Mouse (Mus musculus) CH12.LX (cell line): ENCODE data around the gene Cdc34. TPM values are rescaled to one million over a fixed set of nuclear protein-coding genes. Genes with fewer than 3 reads are reported as not detected.

Experiments used
- DNase-seq: peaks from one replicate; pipeline ENCODE4 v3.0.0-alpha.2; 2013; ENCODE audit errors: extremely low read depth
- H3K27ac ChIP-seq: 2 replicates; pipeline ENCODE4 v1.5.1; 2012; ENCODE audit warnings: low read depth, mild to moderate bottlenecking, control low read depth, moderate library complexity; ENCODE audit not compliant: insufficient read depth
- H3K27me3 ChIP-seq: replicated peaks from 2 replicates; pipeline ENCODE3; 2012; ENCODE audit warnings: inconsistent platforms
- H3K36me3 ChIP-seq, 2 experiments: replicated peaks in 1 of 2; 2 replicates each; pipeline versions ENCODE3 to v1.6.1; 2012; ENCODE audit warnings: inconsistent platforms in 1 of 2, low read length in 1 of 2, mild to moderate bottlenecking in 1 of 2, mixed read lengths in 1 of 2, moderate library complexity in 1 of 2; ENCODE audit not compliant: control insufficient read depth in 1 of 2, insufficient read depth in 1 of 2
- H3K4me1 ChIP-seq, 2 experiments: 2 replicates each; pipeline ENCODE4 v1.6.1; 2012; ENCODE audit warnings: inconsistent platforms in 1 of 2, moderate library complexity in 1 of 2; ENCODE audit not compliant: insufficient read depth in 2 of 2, control insufficient read depth in 1 of 2
- H3K4me2 ChIP-seq: 2 replicates; pipeline ENCODE4 v1.6.1; 2012; ENCODE audit warnings: low read depth, mild to moderate bottlenecking, control low read depth; ENCODE audit not compliant: poor library complexity, insufficient read depth, severe bottlenecking
- H3K4me3 ChIP-seq, 3 experiments: fragments of 150-350 bp in 1 of 3; sonication (generic) in 1 of 3; replicated peaks in 1 of 3; 2 replicates each; pipeline versions ENCODE3 to v1.5.1; 2011 to 2012; ENCODE audit warnings: low read depth in 2 of 3, low read length in 2 of 3, mild to moderate bottlenecking in 2 of 3, moderate library complexity in 2 of 3, control low read depth in 1 of 3, improper control_type of control experiment in 1 of 3, inconsistent platforms in 1 of 3, mixed read lengths in 1 of 3; ENCODE audit not compliant: poor library complexity in 1 of 3
- H3K79me2 ChIP-seq: replicated peaks from 2 replicates; pipeline ENCODE4 v1.6.1; 2012; ENCODE audit warnings: mild to moderate bottlenecking, moderate library complexity; ENCODE audit not compliant: control insufficient read depth, poor library complexity, insufficient read depth, severe bottlenecking; ENCODE audit errors: extremely low read depth
- H3K9ac ChIP-seq: 2 replicates; pipeline ENCODE4 v1.6.1; 2012; ENCODE audit warnings: low read depth, mild to moderate bottlenecking, control low read depth, moderate library complexity; ENCODE audit not compliant: insufficient read depth
- H3K9me3 ChIP-seq: replicated peaks from 2 replicates; pipeline ENCODE3; 2012; ENCODE audit warnings: low read length, inconsistent platforms, mixed read lengths
- BHLHE40 ChIP-seq: IDR thresholded peaks from 2 replicates; pipeline ENCODE4 v1.6.1; 2011; ENCODE audit warnings: mild to moderate bottlenecking, low read depth, low read length, improper control_type of control experiment
- CHD1 ChIP-seq: IDR thresholded peaks from 2 replicates; pipeline ENCODE4 v1.6.1; 2012; ENCODE audit warnings: low read depth, low read length, improper control_type of control experiment, inconsistent platforms
- CHD2 ChIP-seq: IDR thresholded peaks from 2 replicates; pipeline ENCODE4 v1.6.1; 2011; ENCODE audit warnings: low read length, improper control_type of control experiment
- CTCF ChIP-seq, 2 experiments: IDR thresholded peaks in 1 of 2; conservative IDR thresholded peaks in 1 of 2; 2 replicates each; pipeline ENCODE4 v1.5.1; 2011 to 2012; ENCODE audit warnings: low read depth in 2 of 2, low read length in 2 of 2, improper control_type of control experiment in 1 of 2, inconsistent platforms in 1 of 2, mild to moderate bottlenecking in 1 of 2, moderate library complexity in 1 of 2
- E2F4 ChIP-seq: IDR thresholded peaks from 2 replicates; pipeline ENCODE4 v1.6.1; 2011; ENCODE audit warnings: low read depth, low read length, improper control_type of control experiment; ENCODE audit not compliant: insufficient replicate concordance
- ELF1 ChIP-seq: IDR thresholded peaks from 2 replicates; pipeline ENCODE4 v1.6.1; 2014; ENCODE audit warnings: low read depth, mild to moderate bottlenecking, inconsistent platforms, low read length, improper control_type of control experiment
- EP300 ChIP-seq: IDR thresholded peaks from 2 replicates; pipeline ENCODE4 v1.6.1; 2011; ENCODE audit warnings: low read length, improper control_type of control experiment
- ETS1 ChIP-seq: conservative IDR thresholded peaks from 2 replicates; pipeline ENCODE4 v1.6.1; 2012; ENCODE audit warnings: low read depth, mild to moderate bottlenecking, inconsistent platforms, low read length, improper control_type of control experiment, moderate library complexity
- GABPA ChIP-seq: IDR thresholded peaks from 2 replicates; pipeline ENCODE4 v1.6.1; 2012; ENCODE audit warnings: low read depth, low read length, improper control_type of control experiment, inconsistent platforms; ENCODE audit not compliant: insufficient replicate concordance
- HCFC1 ChIP-seq: IDR thresholded peaks from 2 replicates; pipeline ENCODE4 v1.6.1; 2012; ENCODE audit warnings: low read depth, mild to moderate bottlenecking, inconsistent platforms, low read length, improper control_type of control experiment
- IRF4 ChIP-seq: IDR thresholded peaks from 2 replicates; pipeline ENCODE4 v1.6.1; 2014; ENCODE audit warnings: low read depth, mild to moderate bottlenecking, inconsistent platforms, low read length, improper control_type of control experiment
- JUN ChIP-seq: IDR thresholded peaks from 2 replicates; pipeline ENCODE4 v1.6.1; 2011; ENCODE audit warnings: low read depth, mild to moderate bottlenecking, low read length, improper control_type of control experiment, moderate library complexity; ENCODE audit not compliant: insufficient read depth
- JUND ChIP-seq: conservative IDR thresholded peaks from 2 replicates; pipeline ENCODE4 v1.6.1; 2011; ENCODE audit warnings: low read depth, low read length, improper control_type of control experiment
- KAT2A ChIP-seq: IDR thresholded peaks from 2 replicates; pipeline ENCODE4 v1.6.1; 2012; ENCODE audit warnings: low read length, improper control_type of control experiment, inconsistent platforms; ENCODE audit not compliant: insufficient replicate concordance
- MAFK ChIP-seq: IDR thresholded peaks from 2 replicates; pipeline ENCODE4 v1.6.1; 2011; ENCODE audit warnings: low read length, improper control_type of control experiment; ENCODE audit not compliant: insufficient replicate concordance
- MAX ChIP-seq: IDR thresholded peaks from 2 replicates; pipeline ENCODE4 v1.6.1; 2011; ENCODE audit warnings: low read length, improper control_type of control experiment
- MAZ ChIP-seq: IDR thresholded peaks from 2 replicates; pipeline ENCODE4 v1.6.1; 2012; ENCODE audit warnings: low read depth, mild to moderate bottlenecking, inconsistent platforms, low read length, improper control_type of control experiment, moderate library complexity
- MEF2A ChIP-seq: IDR thresholded peaks from 2 replicates; pipeline ENCODE4 v1.6.1; 2014; ENCODE audit warnings: low read depth, mild to moderate bottlenecking, inconsistent platforms, low read length, improper control_type of control experiment, borderline replicate concordance
- MXI1 ChIP-seq: IDR thresholded peaks from 2 replicates; pipeline ENCODE4 v1.6.1; 2011; ENCODE audit warnings: mild to moderate bottlenecking, low read depth, low read length, improper control_type of control experiment
- MYC ChIP-seq: IDR thresholded peaks from 2 replicates; pipeline ENCODE4 v1.6.1; 2011; ENCODE audit warnings: low read depth, mild to moderate bottlenecking, improper control_type of control experiment, low read length
- NELFE ChIP-seq: IDR thresholded peaks from 2 replicates; pipeline ENCODE4 v1.6.1; 2011; ENCODE audit warnings: low read depth, low read length, improper control_type of control experiment
- NRF1 ChIP-seq: IDR thresholded peaks from 2 replicates; pipeline ENCODE4 v1.6.1; 2014; ENCODE audit warnings: low read depth, mild to moderate bottlenecking, inconsistent platforms, low read length, improper control_type of control experiment, moderate library complexity
- PAX5 ChIP-seq: IDR thresholded peaks from 2 replicates; pipeline ENCODE4 v1.6.1; 2012; ENCODE audit warnings: low read length, inconsistent platforms, mixed read lengths
- POLR2A ChIP-seq: IDR thresholded peaks from 2 replicates; pipeline ENCODE4 v1.6.1; 2011; ENCODE audit warnings: low read depth, mild to moderate bottlenecking, improper control_type of control experiment, low read length
- POLR2AphosphoS2 ChIP-seq: IDR thresholded peaks from 2 replicates; pipeline ENCODE4 v1.6.1; 2011; ENCODE audit warnings: low read depth, low read length, improper control_type of control experiment
- RAD21 ChIP-seq: IDR thresholded peaks from 2 replicates; pipeline ENCODE4 v1.6.1; 2011; ENCODE audit warnings: low read depth, mild to moderate bottlenecking, low read length, improper control_type of control experiment, moderate library complexity
- RCOR1 ChIP-seq: conservative IDR thresholded peaks from 2 replicates; pipeline ENCODE4 v1.6.1; 2012; ENCODE audit warnings: low read depth, mild to moderate bottlenecking, inconsistent platforms, low read length, improper control_type of control experiment
- SIN3A ChIP-seq: IDR thresholded peaks from 2 replicates; pipeline ENCODE4 v1.6.1; 2012; ENCODE audit warnings: low read length, improper control_type of control experiment, inconsistent platforms
- SMC3 ChIP-seq: IDR thresholded peaks from 2 replicates; pipeline ENCODE4 v1.6.1; 2011; ENCODE audit warnings: low read depth, low read length, improper control_type of control experiment
- TBP ChIP-seq: conservative IDR thresholded peaks from 2 replicates; pipeline ENCODE4 v1.6.1; 2011; ENCODE audit warnings: low read depth, low read length, improper control_type of control experiment
- TCF12 ChIP-seq: IDR thresholded peaks from 2 replicates; pipeline ENCODE4 v1.6.1; 2014; ENCODE audit warnings: low read depth, mild to moderate bottlenecking, inconsistent platforms, low read length, improper control_type of control experiment
- UBTF ChIP-seq: IDR thresholded peaks from 2 replicates; pipeline ENCODE4 v1.6.1; 2012; ENCODE audit warnings: low read depth, mild to moderate bottlenecking, inconsistent platforms, low read length, improper control_type of control experiment, moderate library complexity
- USF1 ChIP-seq: IDR thresholded peaks from 2 replicates; pipeline ENCODE4 v1.6.1; 2014; ENCODE audit warnings: low read depth, mild to moderate bottlenecking, inconsistent platforms, low read length, improper control_type of control experiment
- USF2 ChIP-seq: conservative IDR thresholded peaks from 2 replicates; pipeline ENCODE4 v1.6.1; 2011; ENCODE audit warnings: low read depth, low read length, improper control_type of control experiment
- ZC3H11A ChIP-seq: IDR thresholded peaks from 2 replicates; pipeline ENCODE4 v1.6.1; 2012; ENCODE audit warnings: low read depth, mild to moderate bottlenecking, inconsistent platforms, low read length, improper control_type of control experiment
- ZKSCAN1 ChIP-seq: IDR thresholded peaks from 2 replicates; pipeline ENCODE4 v1.6.1; 2012; ENCODE audit warnings: low read depth, inconsistent platforms, low read length, improper control_type of control experiment, borderline replicate concordance
- ZMIZ1 ChIP-seq: IDR thresholded peaks from 2 replicates; pipeline ENCODE4 v1.6.1; 2012; ENCODE audit warnings: low read depth, mild to moderate bottlenecking, inconsistent platforms, low read length, improper control_type of control experiment
- ZNF384 ChIP-seq: IDR thresholded peaks from 2 replicates; pipeline ENCODE4 v1.6.1; 2012; ENCODE audit warnings: low read depth, low read length, improper control_type of control experiment, inconsistent platforms
- dilution Hi-C: fragments of 300-500 bp; cut with MboI; formaldehyde crosslinking; loops from 2 replicates; pipeline ENCODE4 v1.14.3; 2020; ENCODE audit warnings: low sequenced_read_pairs; ENCODE audit not compliant: extremely low pct_unique_long_range_greater_than_20kb, extremely low pct_ligation_motif_present
- in situ Hi-C: fragments of 300-500 bp; cut with MboI; formaldehyde crosslinking; loops from 3 replicates; pipeline ENCODE4 v1.14.3; 2019; ENCODE audit warnings: low sequenced_read_pairs, low pct_ligation_motif_present, low pct_unique_long_range_greater_than_20kb, mixed read lengths
- polyA plus RNA-seq: library from polyadenylated mRNA; unstranded; fragments of >175 nt; gene quantifications from 2 replicates; pipeline ENCODE4 v1.2.1, GENCODE M21; 2012; ENCODE audit warnings: low read depth; ENCODE audit not compliant: insufficient read length
- total RNA-seq, 2 experiments: library from RNA; depleted of rRNA; stranded (reverse); fragments of 300-350 nt in 1 of 2; fragments of >200 nt in 1 of 2; gene quantifications; 2 replicates each; pipeline ENCODE4 v1.2.3; 2012 to 2014

Cdc34 gene
- total and polyA plus RNA-seq, 3 experiments, result 314 to 335 (median 331) TPM

GRCm38 (mm10) chr10:79664131-79664665, 17.8 kb upstream of the Cdc34 start, which contains the start of gene Madcam1:
Madcam1 (plus strand) TSS chr10:79664559.
- peak within 1 kb of the TSS; percentile 59 to 78 (median 69) for H3K4me3 ChIP-seq
- in situ Hi-C loops, result no loop called here
- peaks cover 4% of the 10 kb centered on the region; the same call in 1 of the 2 replicates for H3K79me2 ChIP-seq
- peaks cover 31 to 59% of the 10 kb centered on the region in 2 experiments for H3K4me1 ChIP-seq
- dilution Hi-C loops, result no loop called here
- TF ChIP-seq MAFK, result no peak
- TF ChIP-seq ZC3H11A, result no peak
- TF ChIP-seq CTCF (conservative IDR thresholded peaks at IDR 0.05 in 1 of 2, IDR thresholded peaks at IDR 0.05 in 1 of 2; ENCODE audit: low read depth in 2 of 2, low read length in 2 of 2), result peak; percentile 80 to 81
- 0 out of 2 replicates have a peak, but pooled peaks have one; percentile 62 for TF ChIP-seq TBP
- TF ChIP-seq BHLHE40, result 0 out of 2 replicates have a peak, but pooled peaks have one; percentile 27
- 0 out of 2 replicates have a peak, but pooled peaks have one; percentile 33 for TF ChIP-seq CHD1
- TF ChIP-seq ZMIZ1, result peak; percentile 68; the same call in 1 of the 2 replicates
- TF ChIP-seq MXI1, result peak; percentile 26
- TF ChIP-seq ELF1, result 0 out of 2 replicates have a peak, but pooled peaks have one; percentile 48
- TF ChIP-seq E2F4, result no peak
- no peak for TF ChIP-seq JUN
- peak; percentile 62; the same call in 1 of the 2 replicates for TF ChIP-seq CHD2
- TF ChIP-seq TCF12, result peak; percentile 73; the same call in 1 of the 2 replicates
- no peak for TF ChIP-seq GABPA
- TF ChIP-seq KAT2A, result no peak
- TF ChIP-seq IRF4, result no peak
- TF ChIP-seq UBTF, result no peak
- TF ChIP-seq USF2, result no peak
- TF ChIP-seq NELFE, result peak; percentile 65
- peak; percentile 76 for TF ChIP-seq POLR2A
- no peak for TF ChIP-seq ZKSCAN1
- peak; percentile 39; the same call in 1 of the 2 replicates for TF ChIP-seq MEF2A
- peak; percentile 63 for TF ChIP-seq SMC3
- TF ChIP-seq POLR2AphosphoS2, result 0 out of 2 replicates have a peak, but pooled peaks have one; percentile 40
- peak; percentile 69 for TF ChIP-seq SIN3A
- TF ChIP-seq PAX5, result no peak
- peak; percentile 66; the same call in 1 of the 2 replicates for TF ChIP-seq MAZ
- TF ChIP-seq RAD21, result peak; percentile 34
- TF ChIP-seq USF1, result no peak
- TF ChIP-seq EP300, result peak; percentile 47; the same call in 1 of the 2 replicates
- TF ChIP-seq HCFC1, result no peak
- TF ChIP-seq JUND, result no peak
- no peak for TF ChIP-seq ETS1
- peak; percentile 50; the same call in 1 of the 2 replicates for TF ChIP-seq RCOR1
- TF ChIP-seq ZNF384, result no peak
- 0 out of 2 replicates have a peak, but pooled peaks have one; percentile 48 for TF ChIP-seq MAX
- TF ChIP-seq NRF1, result peak; percentile 36; the same call in 1 of the 2 replicates
- peak; percentile 13; the same call in 1 of the 2 replicates for TF ChIP-seq MYC
- no peaks in the 10 kb centered on the region for H3K27me3 ChIP-seq
- H3K9ac ChIP-seq, result peak within 1 kb of the TSS; percentile 71
- peaks cover 0 to 25% of the 10 kb centered on the region in 2 experiments for H3K36me3 ChIP-seq
- DNase-seq, result peak; percentile 89
- H3K4me2 ChIP-seq, result peak within 1 kb of the TSS; percentile 65
- H3K9me3 ChIP-seq, result no peaks in the 10 kb centered on the region
- H3K27ac ChIP-seq, result peak within 1 kb of the TSS; percentile 52
